Mouse (Mus musculus) ovary, postnatal 10 days (tissue): ENCODE data around the gene Dusp18.
"Not testable (repeated sequence)": the region's sequence is repeated elsewhere in the genome, so short reads cannot be mapped to it uniquely, and the experiment has no call there.

Experiments
- DNase-seq: peaks from one replicate; pipeline ENCODE4 v3.0.0; 2022; ENCODE audit warnings: low spot score

Gene Dusp18

GRCm38 (mm10) chr11:3893970-3894369 lies 1.1 kb upstream of the Dusp18 start:
- no peak for DNase-seq

GRCm38 (mm10) chr11:3895458-3895857 lies 418 bp downstream of the Dusp18 start:
- no peak for DNase-seq

- no peak for DNase-seq
Measured at GRCm38 (mm10) chr11:3895933-3896332, 893 bp downstream of the Dusp18 start.

- DNase-seq, result no peak
Measured at GRCm38 (mm10) chr11:3900296-3900695, 5.3 kb downstream of the Dusp18 start.

GRCm38 (mm10) chr11:3902516-3902915 lies 7.5 kb downstream of the Dusp18 start:
- DNase-seq, result no peak

GRCm38 (mm10) chr11:3903046-3903445 lies 8.0 kb downstream of the Dusp18 start:
- peak; percentile 24 for DNase-seq

GRCm38 (mm10) chr11:3904673-3905072 lies 9.6 kb downstream of the Dusp18 start:
- no peak for DNase-seq

- DNase-seq, result no peak
Measured at GRCm38 (mm10) chr11:3905446-3905845, 10.4 kb downstream of the Dusp18 start.

- DNase-seq, result no peak
Measured at GRCm38 (mm10) chr11:3909236-3909635, 14.2 kb downstream of the Dusp18 start.

GRCm38 (mm10) chr11:3910513-3911310 lies 15.7 kb downstream of the Dusp18 start:
- DNase-seq, result no peak

- DNase-seq, result not testable (repeated sequence)
Measured at GRCm38 (mm10) chr11:3911440-3911839, 16.4 kb downstream of the Dusp18 start.

- no peak for DNase-seq
Measured at GRCm38 (mm10) chr11:3912100-3912874, 17.2 kb downstream of the Dusp18 start.

- no peak for DNase-seq
Measured at GRCm38 (mm10) chr11:3912875-3913271, 17.8 kb downstream of the Dusp18 start.

GRCm38 (mm10) chr11:3913316-3914108 lies 18.5 kb downstream of the Dusp18 start:
- peak; percentile 72 for DNase-seq

GRCm38 (mm10) chr11:3914109-3914840 lies 19.2 kb downstream of the Dusp18 start, which contains the start of gene Slc35e4:
Gene Slc35e4 (minus strand): TSS chr11:3914664.
- DNase-seq, result peak; percentile 78

- no peak for DNase-seq
Measured at GRCm38 (mm10) chr11:3918738-3919137, 23.7 kb downstream of the Dusp18 start.

- no peak for DNase-seq
Measured at GRCm38 (mm10) chr11:3920476-3920875, 25.4 kb downstream of the Dusp18 start.

GRCm38 (mm10) chr11:3921281-3921850 lies 26.3 kb downstream of the Dusp18 start:
- no peak for DNase-seq

- no peak for DNase-seq
Measured at GRCm38 (mm10) chr11:3922115-3922514, 27.1 kb downstream of the Dusp18 start.

- no peak for DNase-seq
Measured at GRCm38 (mm10) chr11:3922731-3923130, 27.7 kb downstream of the Dusp18 start.

GRCm38 (mm10) chr11:3925916-3926315 lies 30.9 kb downstream of the Dusp18 start:
- DNase-seq, result no peak
